Mouse (Mus musculus) CD4-positive helper T cell, adult 2 months (primary cell): Measurements from ENCODE around the gene Hnrnph1.
"Not testable (repeated sequence)": the region's sequence is repeated elsewhere in the genome, so short reads cannot be mapped to it uniquely, and the experiment has no call there.

Source experiments
- DNase-seq: peaks from one replicate; pipeline ENCODE4 v3.0.0-alpha.2; 2012; ENCODE audit warnings: low read depth, missing footprints, low spot score

The Hnrnph1 gene

GRCm38 (mm10) chr11:50376911-50377891 is at the start of gene Hnrnph1:
TSS of gene Hnrnph1 (plus strand) at chr11:50376990.
- DNase-seq = peak; percentile 99

- no peak for DNase-seq
These were observed 48.6 kb upstream of the Hnrnph1 start for GRCm38 (mm10) chr11:50328075-50328625.

DNA sequence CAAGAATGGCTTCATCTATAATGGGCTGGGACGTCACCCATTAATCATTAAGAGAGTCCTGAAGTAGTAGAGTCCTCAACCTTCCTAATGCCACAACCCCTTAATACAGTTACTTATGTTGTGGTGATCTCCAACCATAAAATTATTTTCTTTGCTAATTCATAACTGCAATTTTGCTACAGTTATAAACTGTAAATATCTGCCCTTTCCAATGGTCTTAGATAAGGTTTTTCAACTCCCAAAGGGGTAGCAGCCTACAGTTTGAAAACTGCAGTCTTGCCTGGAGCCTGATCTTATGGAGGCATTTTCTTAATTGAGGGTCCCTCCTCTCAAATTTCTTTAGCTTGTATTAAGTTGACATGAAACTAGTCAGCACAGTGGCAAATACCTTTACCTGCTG is 47.4 kb upstream of the Hnrnph1 start:
- DNase-seq = no peak

DNA sequence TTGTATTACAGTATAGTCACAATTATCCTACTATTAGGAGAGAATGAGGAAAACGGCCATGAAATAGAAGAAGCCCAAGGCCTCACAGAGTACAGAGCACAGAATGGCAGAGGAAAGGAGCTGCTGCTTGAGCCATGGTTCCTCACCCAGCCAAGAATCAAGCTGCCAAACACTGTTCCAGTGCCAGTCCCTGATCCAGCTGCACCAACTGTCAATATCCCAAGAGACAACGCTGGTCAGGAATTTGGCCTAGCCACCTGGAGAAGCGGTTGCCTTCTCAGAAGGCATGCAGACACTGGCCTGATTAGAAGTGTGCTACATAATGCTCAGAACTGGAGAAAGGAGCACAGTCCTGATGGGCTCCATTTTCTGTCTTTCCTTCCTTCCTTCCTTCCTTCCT is 43.6 kb upstream of the Hnrnph1 start:
- DNase-seq = no peak

DNA sequence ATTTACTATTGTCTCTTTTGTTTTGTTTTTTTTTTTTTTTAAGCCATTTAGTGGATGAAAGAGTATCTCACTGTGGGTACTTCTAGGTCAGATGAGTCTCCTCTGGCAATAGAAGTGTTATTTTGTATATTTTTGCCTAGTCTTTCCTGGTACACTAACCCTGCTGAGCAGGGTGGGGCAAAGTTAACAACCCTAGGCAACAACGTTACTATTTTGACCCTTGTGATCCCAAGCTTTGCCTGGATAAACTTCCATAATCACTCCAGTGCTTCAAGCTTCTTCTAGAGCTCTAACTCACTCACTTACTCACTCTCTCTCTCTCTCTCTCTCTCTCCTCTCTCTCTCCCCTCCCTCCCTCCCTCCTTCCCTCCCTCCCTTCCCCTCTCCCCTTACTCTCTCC is 40.7 kb upstream of the Hnrnph1 start:
- no peak for DNase-seq

GRCm38 (mm10) chr11:50336891-50337290 is 39.9 kb upstream of the Hnrnph1 start:
- no peak for DNase-seq

GRCm38 (mm10) chr11:50345486-50345885 is 31.3 kb upstream of the Hnrnph1 start:
- DNase-seq = no peak

- no peak for DNase-seq
These were observed 30.3 kb upstream of the Hnrnph1 start for GRCm38 (mm10) chr11:50346256-50347032.

- DNase-seq = no peak
These were observed 24.6 kb upstream of the Hnrnph1 start for GRCm38 (mm10) chr11:50352177-50352576.

- DNase-seq = no peak
These were observed 22.6 kb upstream of the Hnrnph1 start, which contains the start of gene Cby3 for GRCm38 (mm10) chr11:50354162-50354561. TSS of gene Cby3 (plus strand) at chr11:50354462.

DNA sequence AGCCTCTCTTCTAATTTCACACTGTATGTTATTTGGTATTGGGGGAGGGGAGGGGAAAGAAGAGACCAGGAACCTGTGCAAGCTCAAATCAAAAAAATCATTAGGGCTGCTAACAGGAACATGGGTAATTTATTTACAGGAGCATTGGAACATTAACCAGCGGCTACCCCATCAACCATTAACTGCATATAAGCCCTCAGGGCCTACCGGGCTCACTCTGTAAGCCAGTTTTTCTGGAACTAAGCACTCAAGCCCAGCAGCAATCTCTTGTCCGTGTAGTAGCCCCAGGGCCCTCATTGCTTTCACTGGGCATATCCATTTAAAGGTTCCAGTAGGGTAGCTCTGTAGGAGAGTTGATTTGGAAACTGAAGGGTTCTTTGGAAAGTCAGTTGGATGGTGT is 21.9 kb upstream of the Hnrnph1 start:
- DNase-seq = no peak

- no peak for DNase-seq
These were observed 21.4 kb upstream of the Hnrnph1 start for GRCm38 (mm10) chr11:50355395-50355794.

DNA sequence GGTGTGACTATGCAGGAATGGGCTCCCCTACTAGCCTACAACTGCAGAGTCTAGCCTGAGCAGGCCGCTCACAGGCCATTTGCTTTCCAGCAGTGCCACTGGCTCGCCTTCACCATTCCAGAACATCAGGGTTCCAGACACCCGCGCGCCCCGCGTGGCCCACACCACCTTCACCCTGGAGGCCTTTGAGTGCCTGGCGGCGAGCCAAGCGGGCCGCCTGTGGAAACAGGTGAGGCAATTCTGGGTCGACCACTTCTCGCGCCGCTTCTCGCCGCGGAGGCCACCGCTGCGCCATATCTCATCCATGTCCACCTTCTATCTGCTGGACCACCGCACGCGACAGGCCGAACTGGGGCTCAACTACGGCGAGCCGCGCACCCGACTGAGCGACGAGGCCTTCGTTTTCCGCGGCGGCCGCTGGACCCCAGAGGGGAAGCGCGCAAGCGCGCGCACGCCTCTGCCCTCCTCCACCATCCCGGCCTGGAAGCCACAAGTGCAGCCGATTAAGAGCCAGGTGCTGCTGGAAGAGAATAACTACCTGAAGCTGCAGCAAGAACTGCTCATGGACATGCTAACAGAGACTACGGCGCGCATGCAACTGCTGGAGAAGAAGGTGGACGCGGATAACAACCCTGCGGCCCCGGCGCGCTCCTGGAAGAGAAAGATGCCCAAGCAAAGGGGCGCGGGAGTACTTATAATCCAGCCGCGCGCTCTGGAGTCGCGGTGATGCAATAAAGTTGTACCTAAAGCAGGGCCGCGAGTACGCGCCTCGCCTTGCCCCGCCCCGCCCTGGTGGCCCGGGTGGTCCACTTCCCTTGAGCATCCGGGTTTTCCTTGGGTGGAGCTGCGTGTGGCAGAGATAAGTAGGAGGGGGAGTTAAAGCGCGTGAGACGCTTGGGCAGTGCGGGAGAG is 17.6 kb upstream of the Hnrnph1 start:
- no peak for DNase-seq

GRCm38 (mm10) chr11:50361282-50361681 is 15.5 kb upstream of the Hnrnph1 start:
- DNase-seq = not testable (repeated sequence)

DNA sequence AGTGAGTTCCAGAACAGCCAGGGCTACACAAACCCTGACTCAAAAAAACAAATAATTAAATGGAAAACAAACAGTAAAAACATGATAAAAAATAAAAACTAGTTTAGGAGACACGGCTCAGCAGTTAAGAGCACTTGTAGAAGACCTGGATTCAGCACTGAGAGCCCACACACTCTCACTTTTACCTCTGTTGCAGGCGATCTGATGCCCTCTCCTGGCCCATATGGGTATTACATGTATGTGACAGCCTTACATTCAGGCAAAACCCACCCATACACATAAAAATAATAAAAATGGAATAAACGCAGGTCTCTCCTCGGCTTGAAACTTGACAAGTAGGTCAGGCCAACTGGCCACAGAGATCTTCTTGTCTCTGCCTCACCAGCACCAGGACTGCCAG is 12.2 kb upstream of the Hnrnph1 start:
- DNase-seq = peak; percentile 78

GRCm38 (mm10) chr11:50365322-50365721 is 11.5 kb upstream of the Hnrnph1 start:
- no peak for DNase-seq

DNA sequence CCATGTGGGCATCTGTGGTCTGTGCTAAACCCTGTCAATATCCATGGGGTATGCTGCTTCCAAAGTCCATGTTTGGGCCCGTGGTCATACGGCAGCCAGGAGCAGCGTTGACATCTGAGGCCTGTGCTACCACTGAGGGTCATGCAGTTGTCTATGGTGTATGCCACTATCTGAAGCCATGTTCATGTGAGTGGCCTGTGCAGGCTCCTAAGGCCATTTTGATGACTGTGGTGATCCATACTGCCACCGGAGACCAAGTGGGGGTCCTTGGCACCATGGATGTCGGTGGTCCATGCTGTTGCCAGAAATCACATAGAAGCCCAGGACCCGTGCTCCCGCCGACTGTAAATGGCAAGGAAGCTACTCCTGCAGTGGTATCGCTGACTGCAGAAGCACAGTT is 9.3 kb upstream of the Hnrnph1 start:
- no peak for DNase-seq

GRCm38 (mm10) chr11:50369360-50369911 is 7.4 kb upstream of the Hnrnph1 start:
- no peak for DNase-seq

DNA sequence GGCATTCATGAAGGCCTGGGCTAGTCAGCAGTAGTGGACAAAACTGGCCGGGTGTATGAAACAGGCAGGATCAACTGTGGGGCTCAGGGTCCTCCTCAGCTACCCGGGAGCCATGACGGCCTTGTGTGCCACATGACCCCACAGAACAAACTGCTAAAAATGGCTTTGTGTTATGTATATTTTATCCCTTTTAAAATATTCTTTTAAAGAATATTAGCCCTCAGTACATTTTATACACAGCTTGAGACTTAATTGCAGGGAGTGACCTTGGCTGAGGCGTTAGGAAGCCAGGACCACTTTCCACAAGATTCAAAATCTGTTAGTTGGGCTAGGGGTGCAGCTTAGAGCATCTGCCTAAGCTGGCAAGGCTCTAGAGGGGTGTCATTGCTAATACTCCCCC is 5.8 kb upstream of the Hnrnph1 start:
- no peak for DNase-seq

DNA sequence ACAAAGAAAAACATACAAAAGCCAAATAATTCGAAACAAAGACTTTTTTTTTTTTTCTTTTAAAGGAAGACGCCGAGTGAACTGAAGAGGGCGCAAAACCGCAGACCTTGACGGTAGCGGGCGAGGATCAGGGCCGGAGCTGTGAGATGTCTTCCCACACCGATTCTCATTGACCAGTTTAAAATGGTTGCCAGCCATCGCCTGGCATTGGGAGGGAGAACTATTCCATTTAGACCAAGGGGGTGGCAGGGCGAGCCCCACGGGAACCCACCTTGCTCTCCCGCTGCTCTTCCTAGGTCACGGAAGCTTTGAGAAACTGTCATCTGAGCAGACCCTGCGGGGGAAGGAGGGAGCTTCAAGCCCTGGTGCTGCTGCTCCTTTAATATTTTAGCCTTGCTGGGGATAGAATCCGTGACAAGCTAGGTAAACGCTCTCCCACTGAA is 5.4 kb upstream of the Hnrnph1 start:
- DNase-seq = peak; percentile 74

DNA sequence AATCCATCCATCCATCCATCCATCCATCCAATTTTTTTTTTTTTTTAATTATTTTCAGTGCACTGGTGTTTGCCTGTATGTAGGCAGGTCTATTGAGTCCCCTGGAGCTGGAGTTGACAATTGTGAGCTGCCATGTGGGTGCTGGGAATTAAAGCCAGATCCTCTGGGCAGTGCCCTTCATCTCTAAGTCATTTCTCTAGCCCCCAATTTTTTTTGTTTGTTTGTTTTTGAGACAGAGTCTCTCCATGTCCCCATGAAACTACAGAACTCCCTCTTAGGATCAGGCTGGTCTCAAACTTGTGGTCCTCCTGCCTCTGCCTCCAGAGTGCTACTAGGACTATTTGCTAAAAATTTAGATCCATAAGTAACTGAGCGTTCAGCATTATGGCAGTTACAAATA is 4.9 kb upstream of the Hnrnph1 start:
- no peak for DNase-seq
